Mouse (Mus musculus) MEL (cell line): ENCODE measurements at regions not wholly inside any gene's neighbourhood (a gene's known extent, or its start where the extent isn't known, plus 50 kb on each side); places are given as distances from the start of the nearest gene placed in this dataset.

Experiments
- DNase-seq: peaks from one replicate; pipeline ENCODE4 v3.0.0; 2011; ENCODE audit warnings: low read depth, low spot score
- H3K27ac ChIP-seq: 2 replicates; pipeline ENCODE4 v1.5.1; 2012; ENCODE audit warnings: low read depth, mild to moderate bottlenecking, control low read depth, low read length, moderate library complexity; ENCODE audit not compliant: control insufficient read depth
- H3K27me3 ChIP-seq, 2 experiments: fragments of 150-350 bp in 1 of 2; sonication (generic) in 1 of 2; 2 replicates each; pipeline ENCODE4 v1.6.1; 2012; ENCODE audit warnings: low read length in 2 of 2, mild to moderate bottlenecking in 2 of 2, improper control_type of control experiment in 1 of 2, moderate library complexity in 1 of 2; ENCODE audit not compliant: insufficient read depth in 2 of 2, control insufficient read depth in 1 of 2
- H3K36me3 ChIP-seq, 2 experiments: 2 replicates each; pipeline ENCODE4 v1.6.1; 2012 to 2014; ENCODE audit warnings: low read length in 2 of 2, improper control_type of control experiment in 1 of 2, inconsistent platforms in 1 of 2, mild to moderate bottlenecking in 1 of 2; ENCODE audit not compliant: insufficient read depth in 2 of 2, control insufficient read depth in 1 of 2
- H3K4me1 ChIP-seq, 2 experiments: fragments of 150-350 bp in 1 of 2; sonication (generic) in 1 of 2; 2 replicates each; pipeline ENCODE4 v1.6.1; 2012; ENCODE audit warnings: low read length in 2 of 2, improper control_type of control experiment in 1 of 2, mild to moderate bottlenecking in 1 of 2; ENCODE audit not compliant: insufficient read depth in 2 of 2, control insufficient read depth in 1 of 2
- H3K4me3 ChIP-seq, 2 experiments: fragments of 150-350 bp in 1 of 2; sonication (generic) in 1 of 2; 2 replicates each; pipeline ENCODE4 v1.5.1; 2012; ENCODE audit warnings: low read depth in 2 of 2, low read length in 2 of 2, mild to moderate bottlenecking in 2 of 2, moderate library complexity in 2 of 2, control low read depth in 1 of 2, improper control_type of control experiment in 1 of 2; ENCODE audit not compliant: control insufficient read depth in 1 of 2, insufficient read depth in 1 of 2
- H3K79me2 ChIP-seq: 2 replicates; pipeline ENCODE4 v1.6.1; 2012; ENCODE audit warnings: mild to moderate bottlenecking, low read length, moderate library complexity; ENCODE audit not compliant: control insufficient read depth, poor library complexity, insufficient read depth
- H3K9ac ChIP-seq: 2 replicates; pipeline ENCODE4 v1.6.1; 2012; ENCODE audit warnings: low read depth, mild to moderate bottlenecking, control low read depth, low read length, moderate library complexity; ENCODE audit not compliant: control insufficient read depth, poor library complexity, severe bottlenecking
- H3K9me3 ChIP-seq: fragments of 150-350 bp; sonication (generic); replicated peaks from 2 replicates; pipeline ENCODE4 v1.6.1; 2012; ENCODE audit warnings: mild to moderate bottlenecking, low read length, improper control_type of control experiment, moderate library complexity; ENCODE audit not compliant: insufficient read depth
- BHLHE40 ChIP-seq: IDR thresholded peaks from 2 replicates; pipeline ENCODE4 v1.6.1; 2012; ENCODE audit warnings: low read depth, mild to moderate bottlenecking, inconsistent platforms, low read length, improper control_type of control experiment, borderline replicate concordance
- CHD1 ChIP-seq: IDR thresholded peaks from 2 replicates; pipeline ENCODE4 v1.6.1; 2012; ENCODE audit warnings: low read depth, mild to moderate bottlenecking, inconsistent platforms, low read length, improper control_type of control experiment
- ELF1 ChIP-seq: IDR thresholded peaks from 2 replicates; pipeline ENCODE4 v1.6.1; 2014; ENCODE audit warnings: low read depth, mild to moderate bottlenecking, inconsistent platforms, low read length, improper control_type of control experiment, moderate library complexity
- HCFC1 ChIP-seq: IDR thresholded peaks from 2 replicates; pipeline ENCODE4 v1.6.1; 2012; ENCODE audit warnings: low read depth, mild to moderate bottlenecking, inconsistent platforms, low read length, improper control_type of control experiment, moderate library complexity
- JUND ChIP-seq: IDR thresholded peaks from 2 replicates; pipeline ENCODE4 v1.6.1; 2011; ENCODE audit warnings: low read depth, mild to moderate bottlenecking, improper control_type of control experiment, low read length
- KAT2A ChIP-seq: conservative IDR thresholded peaks from 2 replicates; pipeline ENCODE4 v1.6.1; 2012; ENCODE audit warnings: low read depth, low read length, improper control_type of control experiment, inconsistent platforms
- MAX ChIP-seq: IDR thresholded peaks from 2 replicates; pipeline ENCODE4 v1.6.1; 2011; ENCODE audit warnings: low read length, improper control_type of control experiment
- MXI1 ChIP-seq: IDR thresholded peaks from 2 replicates; pipeline ENCODE4 v1.6.1; 2011; ENCODE audit warnings: mild to moderate bottlenecking, low read depth, low read length, improper control_type of control experiment
- MYB ChIP-seq: IDR thresholded peaks from 2 replicates; pipeline ENCODE4 v1.6.1; 2011; ENCODE audit warnings: mild to moderate bottlenecking, low read depth, low read length, improper control_type of control experiment
- NELFE ChIP-seq: IDR thresholded peaks from 2 replicates; pipeline ENCODE4 v1.6.1; 2011; ENCODE audit warnings: low read depth, low read length, improper control_type of control experiment
- NRF1 ChIP-seq: IDR thresholded peaks from 2 replicates; pipeline ENCODE4 v1.6.1; 2014; ENCODE audit warnings: low read depth, mild to moderate bottlenecking, inconsistent platforms, low read length, improper control_type of control experiment, moderate library complexity; ENCODE audit not compliant: poor library complexity, insufficient read depth, severe bottlenecking
- POLR2A ChIP-seq, 2 experiments: IDR thresholded peaks; 2 replicates each; pipeline ENCODE4 v1.6.1; 2011 to 2012; ENCODE audit warnings: low read length in 2 of 2, mild to moderate bottlenecking in 2 of 2, control low read depth in 1 of 2, improper control_type of control experiment in 1 of 2, low read depth in 1 of 2, moderate library complexity in 1 of 2; ENCODE audit not compliant: control insufficient read depth in 1 of 2, insufficient read depth in 1 of 2, poor library complexity in 1 of 2
- POLR2AphosphoS2 ChIP-seq: IDR thresholded peaks from 2 replicates; pipeline ENCODE4 v1.6.1; 2011; ENCODE audit warnings: low read length, improper control_type of control experiment
- POLR2AphosphoS5 ChIP-seq: IDR thresholded peaks from 2 replicates; pipeline ENCODE4 v1.6.1; 2012; ENCODE audit warnings: low read depth, borderline replicate concordance, mild to moderate bottlenecking, inconsistent platforms, low read length, moderate library complexity, mixed read lengths
- RAD21 ChIP-seq: IDR thresholded peaks from 2 replicates; pipeline ENCODE4 v1.6.1; 2011; ENCODE audit warnings: mild to moderate bottlenecking, low read depth, low read length, improper control_type of control experiment
- TCF12 ChIP-seq: IDR thresholded peaks from 2 replicates; pipeline ENCODE4 v1.6.1; 2014; ENCODE audit warnings: low read depth, mild to moderate bottlenecking, inconsistent platforms, low read length, improper control_type of control experiment, moderate library complexity
- UBTF ChIP-seq: IDR thresholded peaks from 2 replicates; pipeline ENCODE4 v1.6.1; 2012; ENCODE audit warnings: low read depth, mild to moderate bottlenecking, inconsistent platforms, low read length, improper control_type of control experiment, moderate library complexity, borderline replicate concordance; ENCODE audit not compliant: insufficient read depth
- USF1 ChIP-seq: IDR thresholded peaks from 2 replicates; pipeline ENCODE4 v1.6.1; 2014; ENCODE audit warnings: low read depth, mild to moderate bottlenecking, inconsistent platforms, low read length, improper control_type of control experiment, moderate library complexity
- USF2 ChIP-seq, 2 experiments: IDR thresholded peaks; 2 replicates each; pipeline ENCODE4 v1.6.1; 2011 to 2012; ENCODE audit warnings: improper control_type of control experiment in 2 of 2, low read length in 2 of 2, borderline replicate concordance in 1 of 2, inconsistent platforms in 1 of 2, low read depth in 1 of 2, mild to moderate bottlenecking in 1 of 2; ENCODE audit not compliant: insufficient read depth in 1 of 2
- ZC3H11A ChIP-seq: IDR thresholded peaks from 2 replicates; pipeline ENCODE4 v1.6.1; 2012; ENCODE audit warnings: low read depth, mild to moderate bottlenecking, inconsistent platforms, low read length, improper control_type of control experiment
- ZKSCAN1 ChIP-seq: IDR thresholded peaks from 2 replicates; pipeline ENCODE4 v1.6.1; 2012; ENCODE audit warnings: low read depth, mild to moderate bottlenecking, inconsistent platforms, low read length, improper control_type of control experiment, moderate library complexity
- ZMIZ1 ChIP-seq: IDR thresholded peaks from 2 replicates; pipeline ENCODE4 v1.6.1; 2012; ENCODE audit warnings: low read depth, mild to moderate bottlenecking, inconsistent platforms, low read length, improper control_type of control experiment, moderate library complexity
- ZNF384 ChIP-seq: IDR thresholded peaks from 2 replicates; pipeline ENCODE4 v1.6.1; 2012; ENCODE audit warnings: low read depth, mild to moderate bottlenecking, inconsistent platforms, low read length, improper control_type of control experiment

GRCm38 (mm10) chr4:4403812-4404211, 326.5 kb upstream of the Sdr16c6 start:
- H3K79me2 ChIP-seq = no peaks in the 10 kb centered on the region
- no peak overlapping the region for H3K9ac ChIP-seq
- H3K27ac ChIP-seq = no peak overlapping the region
- DNase-seq = no peak
- no peaks in the 10 kb centered on the region for H3K36me3 ChIP-seq
- no peaks in the 10 kb centered on the region for H3K27me3 ChIP-seq
- H3K9me3 ChIP-seq = no peaks in the 10 kb centered on the region
- H3K4me3 ChIP-seq = no peak overlapping the region
- H3K4me1 ChIP-seq = no peaks in the 10 kb centered on the region
- no peak for TF ChIP-seq NELFE
- TF ChIP-seq POLR2AphosphoS5 = no peak
- no peak for TF ChIP-seq NRF1
- no peak for TF ChIP-seq USF2 (IDR thresholded peaks at IDR 0.05; ENCODE audit: borderline replicate concordance in 1 of 2, insufficient read depth in 1 of 2, low read depth in 1 of 2, low read length in 2 of 2)
- TF ChIP-seq MAX = no peak
- TF ChIP-seq ELF1 = no peak
- no peak for TF ChIP-seq POLR2A (IDR thresholded peaks at IDR 0.05; ENCODE audit: control insufficient read depth in 1 of 2, insufficient read depth in 1 of 2, low read depth in 1 of 2, low read length in 2 of 2, poor library complexity in 1 of 2)
- TF ChIP-seq KAT2A = no peak
- no peak for TF ChIP-seq UBTF
- TF ChIP-seq POLR2AphosphoS2 = no peak
- no peak for TF ChIP-seq ZMIZ1
- TF ChIP-seq ZKSCAN1 = no peak
- no peak for TF ChIP-seq ZNF384
- TF ChIP-seq BHLHE40 = no peak

- TF ChIP-seq BHLHE40 = no peak
- no peak for TF ChIP-seq TCF12
- TF ChIP-seq KAT2A = no peak
- no peak for TF ChIP-seq JUND
- TF ChIP-seq HCFC1 = no peak
- TF ChIP-seq ZMIZ1 = no peak
- no peak for TF ChIP-seq RAD21
- no peak for TF ChIP-seq NELFE
- TF ChIP-seq USF1 = no peak
- TF ChIP-seq ZC3H11A = no peak
- TF ChIP-seq MXI1 = no peak
- TF ChIP-seq MYB = no peak
- no peak for TF ChIP-seq MAX
- no peak for TF ChIP-seq ZNF384
- no peak for TF ChIP-seq POLR2AphosphoS2
- no peak for TF ChIP-seq CHD1
- Histone ChIP-seq H3K4me1 (no peaks in the 10 kb centered on the region), H3K79me2 (no peaks in the 10 kb centered on the region), H3K27me3 (no peaks in the 10 kb centered on the region), H3K9ac (no peak overlapping the region), H3K27ac (no peak overlapping the region), H3K4me3 (no peak overlapping the region), H3K9me3 (no peaks in the 10 kb centered on the region), H3K36me3 (no peaks in the 10 kb centered on the region)
- no peak for DNase-seq
These were observed 320.1 kb upstream of the Sdr16c6 start for GRCm38 (mm10) chr4:4397410-4397809.
